In genomic region chr19:3905261-3905969, GRCm38 (mm10) we compare ENCODE assay signal across 9 mouse cellular contexts. TPM values are rescaled to one million over a fixed set of nuclear protein-coding genes. Genes with fewer than 3 reads are reported as not detected.
DNase-seq lines count a peak whose midpoint lies in the region; ATAC-seq and TF ChIP-seq lines count a peak whose summit lies in the region.
"Had no signal": no experiment of that assay in that cellular context is flagged by ENCODE, and none has a peak within 500 bp of the region (broad histone marks: within the 10 kb centered on the region; RNA-seq: fewer than 3 reads in every experiment).

No protein-coding gene starts in this region.

- H3K9me3 ChIP-seq in forebrain, embryonic 10.5 days: no peaks in the 10 kb centered on the region
- no peaks in the 10 kb centered on the region for H3K9me3 ChIP-seq in forebrain, embryonic 16.5 days (ENCODE audit: control insufficient read depth, low read length)
- no peaks in the 10 kb centered on the region for H3K9me3 ChIP-seq in limb, embryonic 11.5 days (ENCODE audit: control insufficient read depth, low read length)
- no peaks in the 10 kb centered on the region for H3K9me3 ChIP-seq in midbrain, embryonic 13.5 days

- TF ChIP-seq CTCF in cortical plate, adult 2 months (IDR thresholded peaks at IDR 0.05; ENCODE audit: extremely low read depth, insufficient read depth, low read length): no peak

- no peak for TF ChIP-seq POLR2A in cortical plate, adult 2 months (IDR thresholded peaks at IDR 0.05; ENCODE audit: extremely low read depth, insufficient read depth, low read length)

- no peak for DNase-seq in forebrain, embryonic 10.5 days (ENCODE audit: extremely low spot score, low spot score)
- peak; percentile 58 to 66 for DNase-seq in heart, postnatal 36 days
- DNase-seq in limb, embryonic 11.5 days (ENCODE audit: low spot score): peak; percentile 44
- DNase-seq in right cerebral cortex, postnatal 10 days (ENCODE audit: low spot score in 2 of 2): no peak
- no peak for DNase-seq in thymus, postnatal 25 days

- H3K27me3 ChIP-seq in forebrain, embryonic 10.5 days (ENCODE audit: poor library complexity, severe bottlenecking): peaks cover 14% of the 10 kb centered on the region
- H3K27me3 ChIP-seq in forebrain, embryonic 16.5 days (replicated peaks; ENCODE audit: control insufficient read depth, insufficient read depth, low read length): no peaks in the 10 kb centered on the region
- H3K27me3 ChIP-seq in limb, embryonic 11.5 days (ENCODE audit: control insufficient read depth, insufficient read depth, low read length): no peaks in the 10 kb centered on the region
- H3K27me3 ChIP-seq in midbrain, embryonic 13.5 days: peaks cover 11% of the 10 kb centered on the region; the same call in 1 of the 2 replicates

- no peak overlapping the region for H3K4me2 ChIP-seq in forebrain, embryonic 16.5 days (ENCODE audit: low read length)
- peak overlapping the region; percentile 72 for H3K4me2 ChIP-seq in limb, embryonic 11.5 days (ENCODE audit: low read depth, severe bottlenecking)
- H3K4me2 ChIP-seq in midbrain, embryonic 13.5 days (replicated peaks): peak overlapping the region; percentile 67

- ATAC-seq in forebrain, embryonic 16.5 days: no peak
- no peak for ATAC-seq in limb, embryonic 11.5 days (ENCODE audit: insufficient number of reproducible peaks, low FRiP score, low TSS enrichment, low read depth)
- no peak for ATAC-seq in midbrain, embryonic 13.5 days

- WGBS in forebrain, embryonic 10.5 days: 41% methylated on average over 6 of the region's 6 CpGs
- WGBS in forebrain, embryonic 16.5 days: 57% methylated on average over 6 of the region's 6 CpGs
- 23% methylated on average over 6 of the region's 6 CpGs for WGBS in limb, embryonic 11.5 days
- 61% methylated on average over 6 of the region's 6 CpGs for WGBS in midbrain, embryonic 13.5 days

- peaks cover 47% of the 10 kb centered on the region for H3K4me1 ChIP-seq in forebrain, embryonic 10.5 days
- H3K4me1 ChIP-seq in forebrain, embryonic 16.5 days (replicated peaks; ENCODE audit: control insufficient read depth, insufficient read depth, low read length): peaks cover 8% of the 10 kb centered on the region
- H3K4me1 ChIP-seq in cortical plate, adult 2 months (ENCODE audit: control insufficient read depth, insufficient read depth, low read length): peaks cover 6% of the 10 kb centered on the region; the same call in 1 of the 2 replicates
- peaks cover 29% of the 10 kb centered on the region for H3K4me1 ChIP-seq in limb, embryonic 11.5 days (ENCODE audit: control insufficient read depth, insufficient read depth, low read length)
- H3K4me1 ChIP-seq in midbrain, embryonic 13.5 days (replicated peaks): peaks cover 12% of the 10 kb centered on the region

- H3K27ac ChIP-seq in forebrain, embryonic 10.5 days: peak overlapping the region; percentile 66
- no peak overlapping the region for H3K27ac ChIP-seq in forebrain, embryonic 16.5 days (ENCODE audit: low read length)
- H3K27ac ChIP-seq in cortical plate, adult 2 months (ENCODE audit: insufficient read depth, low read length): peak overlapping the region; percentile 94
- H3K27ac ChIP-seq in limb, embryonic 11.5 days (replicated peaks; ENCODE audit: low read depth, low read length): peak overlapping the region; percentile 84
- H3K27ac ChIP-seq in midbrain, embryonic 13.5 days: no peak overlapping the region

- peaks cover 49% of the 10 kb centered on the region for H3K36me3 ChIP-seq in forebrain, embryonic 10.5 days (replicated peaks)
- H3K36me3 ChIP-seq in forebrain, embryonic 16.5 days (ENCODE audit: control insufficient read depth, insufficient read depth): no peaks in the 10 kb centered on the region
- peaks cover 19% of the 10 kb centered on the region for H3K36me3 ChIP-seq in limb, embryonic 11.5 days (ENCODE audit: control insufficient read depth, insufficient read depth, low read length)
- peaks cover 25% of the 10 kb centered on the region for H3K36me3 ChIP-seq in midbrain, embryonic 13.5 days

- H3K4me3 ChIP-seq in forebrain, embryonic 10.5 days: peak overlapping the region; percentile 59
- no peak overlapping the region for H3K4me3 ChIP-seq in forebrain, embryonic 16.5 days (replicated peaks; ENCODE audit: low read length)
- H3K4me3 ChIP-seq in cortical plate, adult 2 months (ENCODE audit: insufficient read depth, low read length): 0 out of 2 replicates have a peak overlapping the region, but pooled peaks have one; percentile 19
- peak overlapping the region; percentile 12; the same call in 1 of the 2 replicates for H3K4me3 ChIP-seq in limb, embryonic 11.5 days (ENCODE audit: low read depth, low read length)
- H3K4me3 ChIP-seq in midbrain, embryonic 13.5 days (replicated peaks): 0 out of 2 replicates have a peak overlapping the region, but pooled peaks have one; percentile 41

- intact Hi-C loops in heart, postnatal 36 days (cut with DNase I): loop anchor here (5.0 kb wide), 1 partner anchor 53 kb away; the partner anchor contains the start of gene Chka

- no peak overlapping the region for H3K9ac ChIP-seq in forebrain, embryonic 16.5 days (replicated peaks; ENCODE audit: low read depth, low read length)
- peak overlapping the region; percentile 12; the same call in 1 of the 2 replicates for H3K9ac ChIP-seq in limb, embryonic 11.5 days (ENCODE audit: low read length)
- H3K9ac ChIP-seq in midbrain, embryonic 13.5 days (replicated peaks): no peak overlapping the region

RNA-seq across cellular contexts. Expression of gene Tcirg1, which starts 1.5 kb away (rescaled TPM):
- 17.2 and 17.9 TPM in 2 replicates for polyA plus RNA-seq in forebrain, embryonic 10.5 days (2016; fragmentation: Nextera tagmentation; extraction: Ambion mirVana)
- 9.0 and 11.2 TPM in 2 replicates for polyA plus RNA-seq in forebrain, embryonic 16.5 days (2015; fragmentation: Nextera tagmentation; extraction: Ambion mirVana)
- 34.4 and 38.4 TPM in 2 replicates for polyA plus RNA-seq in cortical plate, adult 2 months (2012; rRNA removed)
- total RNA-seq in heart, postnatal 36 days (2021): 10 to 100 TPM in 1 of 2 experiments, 1 to 10 TPM in 1; 9.1 to 17.7 TPM
- 27.3 and 28.8 TPM in 2 replicates for polyA plus RNA-seq in limb, embryonic 11.5 days (2014; fragmentation: Nextera tagmentation; extraction: Ambion mirVana)
- 7.4 and 10.9 TPM in 2 replicates for polyA plus RNA-seq in midbrain, embryonic 13.5 days (2015; fragmentation: Nextera tagmentation; extraction: Ambion mirVana)

RNA-seq across cellular contexts. Expression of gene Ndufs8, which starts 7.2 kb away (rescaled TPM):
- polyA plus RNA-seq in forebrain, embryonic 10.5 days (2016; fragmentation: Nextera tagmentation; extraction: Ambion mirVana): 226 and 228 TPM in 2 replicates
- 186 and 207 TPM in 2 replicates for polyA plus RNA-seq in forebrain, embryonic 16.5 days (2015; fragmentation: Nextera tagmentation; extraction: Ambion mirVana)
- polyA plus RNA-seq in cortical plate, adult 2 months (2012; rRNA removed): 274 and 288 TPM in 2 replicates
- total RNA-seq in heart, postnatal 36 days (2021): 100 to 1,000 TPM; 508 to 532 TPM
- polyA plus RNA-seq in limb, embryonic 11.5 days (2014; fragmentation: Nextera tagmentation; extraction: Ambion mirVana): 259 and 263 TPM in 2 replicates
- polyA plus RNA-seq in midbrain, embryonic 13.5 days (2015; fragmentation: Nextera tagmentation; extraction: Ambion mirVana): 232 TPM in 2 replicates

RNA-seq across cellular contexts. Expression of gene Aldh3b1, which starts 24.2 kb away (rescaled TPM):
- 0.36 and 0.58 TPM in 2 replicates for polyA plus RNA-seq in forebrain, embryonic 10.5 days (2016; fragmentation: Nextera tagmentation; extraction: Ambion mirVana)
- 1.2 and 1.4 TPM in 2 replicates for polyA plus RNA-seq in forebrain, embryonic 16.5 days (2015; fragmentation: Nextera tagmentation; extraction: Ambion mirVana)
- polyA plus RNA-seq in cortical plate, adult 2 months (2012; rRNA removed): 6.9 and 8.1 TPM in 2 replicates
- 1 to 10 TPM; 1.5 to 1.6 TPM for total RNA-seq in heart, postnatal 36 days (2021)
- 0.47 and 0.67 TPM in 2 replicates for polyA plus RNA-seq in limb, embryonic 11.5 days (2014; fragmentation: Nextera tagmentation; extraction: Ambion mirVana)
- polyA plus RNA-seq in midbrain, embryonic 13.5 days (2015; fragmentation: Nextera tagmentation; extraction: Ambion mirVana): 0.80 and 1.1 TPM in 2 replicates

RNA-seq across cellular contexts. Expression of gene Unc93b1, which starts 29.6 kb away (rescaled TPM):
- polyA plus RNA-seq in forebrain, embryonic 10.5 days (2016; fragmentation: Nextera tagmentation; extraction: Ambion mirVana): 4.6 and 4.9 TPM in 2 replicates
- 7.7 TPM in 2 replicates for polyA plus RNA-seq in forebrain, embryonic 16.5 days (2015; fragmentation: Nextera tagmentation; extraction: Ambion mirVana)
- 33.5 and 36.5 TPM in 2 replicates for polyA plus RNA-seq in cortical plate, adult 2 months (2012; rRNA removed)
- total RNA-seq in heart, postnatal 36 days (2021): 10 to 100 TPM; 16.9 to 20.6 TPM
- polyA plus RNA-seq in limb, embryonic 11.5 days (2014; fragmentation: Nextera tagmentation; extraction: Ambion mirVana): 6.0 and 7.1 TPM in 2 replicates
- polyA plus RNA-seq in midbrain, embryonic 13.5 days (2015; fragmentation: Nextera tagmentation; extraction: Ambion mirVana): 5.6 and 8.1 TPM in 2 replicates

RNA-seq across cellular contexts. Expression of gene Aldh3b3, which starts 53.0 kb away (rescaled TPM):
- polyA plus RNA-seq in forebrain, embryonic 10.5 days (2016; fragmentation: Nextera tagmentation; extraction: Ambion mirVana): not detected in 2 replicates
- not detected in 2 replicates for polyA plus RNA-seq in forebrain, embryonic 16.5 days (2015; fragmentation: Nextera tagmentation; extraction: Ambion mirVana)
- polyA plus RNA-seq in cortical plate, adult 2 months (2012; rRNA removed): not detected in 2 replicates
- under 1 TPM; 0.38 to 0.56 TPM for total RNA-seq in heart, postnatal 36 days (2021)
- not detected in 2 replicates for polyA plus RNA-seq in limb, embryonic 11.5 days (2014; fragmentation: Nextera tagmentation; extraction: Ambion mirVana)
- polyA plus RNA-seq in midbrain, embryonic 13.5 days (2015; fragmentation: Nextera tagmentation; extraction: Ambion mirVana): not detected in 2 replicates
- total RNA-seq: ES-E14 had no signal

Comparison
In these comparisons a context has a peak if more than half of its experiments do, and no peak if none do; other contexts are left out.
1. H3K27ac ChIP-seq: peak in forebrain, embryonic 10.5 days (single experiment), cortical plate, adult 2 months (single experiment) and limb, embryonic 11.5 days (single experiment); none in forebrain, embryonic 16.5 days (single experiment) and midbrain, embryonic 13.5 days (single experiment).
2. DNase-seq: peak in heart, postnatal 36 days (2 of 2) and limb, embryonic 11.5 days (single experiment); none in forebrain, embryonic 10.5 days (single experiment), right cerebral cortex, postnatal 10 days (0 of 2) and thymus, postnatal 25 days (single experiment).